ENCODE assay signal across 10 mouse cellular contexts in the genomic region with DNA sequence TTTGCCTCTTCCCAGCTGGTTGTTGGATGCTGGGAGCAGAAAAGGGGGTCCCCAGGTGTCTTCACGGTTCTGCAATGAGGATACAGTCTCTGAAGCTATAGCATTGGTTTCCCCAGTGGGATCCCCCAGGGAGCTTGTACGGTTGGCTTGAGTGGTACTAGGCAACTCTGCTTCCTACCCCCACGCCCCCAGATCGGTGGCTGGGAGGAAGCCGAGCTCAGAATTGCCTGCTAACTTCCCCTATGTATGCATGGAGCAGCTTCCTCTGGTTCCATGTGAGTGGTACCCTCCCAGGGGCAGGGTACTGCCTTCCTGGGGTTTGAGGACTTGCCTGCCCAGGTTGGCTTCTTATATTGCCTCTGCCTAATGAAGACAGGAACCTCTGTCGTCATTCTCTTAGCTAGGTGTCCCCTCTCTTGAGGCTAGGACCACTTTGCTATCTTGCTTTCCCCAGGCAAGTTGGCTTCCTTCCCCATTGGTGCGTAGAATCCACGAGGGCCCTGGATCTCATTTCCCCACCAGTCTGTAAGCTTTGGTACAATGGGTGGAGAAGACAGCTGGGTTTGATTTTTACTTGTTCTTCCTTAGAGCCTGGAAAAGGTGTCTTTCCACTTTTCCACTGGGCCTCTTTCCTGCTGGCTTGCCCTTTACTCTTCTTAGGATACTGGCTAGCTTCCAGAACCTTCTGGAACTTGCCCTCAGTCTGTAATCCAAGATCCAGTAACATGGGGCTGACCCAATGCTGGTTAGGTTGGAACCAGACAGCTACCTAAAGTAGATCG. TPM values are rescaled to one million over a fixed set of nuclear protein-coding genes. Genes with fewer than 3 reads are reported as not detected.
DNase-seq lines count a peak whose midpoint lies in the region; ATAC-seq and TF ChIP-seq lines count a peak whose summit lies in the region.
"Had no signal": no experiment of that assay in that cellular context is flagged by ENCODE, and none has a peak within 500 bp of the region (broad histone marks: within the 10 kb centered on the region; RNA-seq: fewer than 3 reads in every experiment).

No protein-coding gene starts in this region.

- H3K27me3 ChIP-seq in liver, adult 2 months (ENCODE audit: control insufficient read depth, insufficient read depth, low read length) = no peaks in the 10 kb centered on the region
- 0 out of 2 replicates have a peak, but pooled peaks cover 4% of the 10 kb centered on the region for H3K27me3 ChIP-seq in liver, embryonic 12.5 days (replicated peaks)
- no peaks in the 10 kb centered on the region for H3K27me3 ChIP-seq in intestine, embryonic 16.5 days (replicated peaks; ENCODE audit: control insufficient read depth, insufficient read depth, low read length)
- H3K27me3 ChIP-seq: stomach, embryonic 15.5 days had no signal

- TF ChIP-seq CTCF in liver, adult 2 months (IDR thresholded peaks at IDR 0.05; ENCODE audit: low read depth, low read length) = no peak

- peaks cover 27% of the 10 kb centered on the region for H3K4me1 ChIP-seq in liver, adult 2 months (ENCODE audit: control insufficient read depth, insufficient read depth, low read length)
- H3K4me1 ChIP-seq in liver, embryonic 12.5 days = peaks cover 56% of the 10 kb centered on the region
- H3K4me1 ChIP-seq in intestine, embryonic 16.5 days (ENCODE audit: control insufficient read depth, insufficient read depth, low read length) = peaks cover 33% of the 10 kb centered on the region

- H3K9me3 ChIP-seq in liver, embryonic 12.5 days (replicated peaks) = no peaks in the 10 kb centered on the region
- H3K9me3 ChIP-seq in intestine, embryonic 16.5 days (ENCODE audit: control insufficient read depth, low read length) = no peaks in the 10 kb centered on the region
- H3K9me3 ChIP-seq: stomach, embryonic 15.5 days had no signal

- peak; percentile 48 to 54 for DNase-seq in cerebellum, postnatal 10 days
- DNase-seq in cerebellum, adult 18-20 months = no peak
- peak; percentile 81 for DNase-seq in liver, adult 2 months (ENCODE audit: extremely low read depth, low read depth, low spot score)
- DNase-seq in cerebellum, postnatal 25 days = peak; percentile 21 to 25
- no peak for DNase-seq in right cerebral cortex, adult 18-20 months

- H3K4me2 ChIP-seq in liver, embryonic 12.5 days = no peak overlapping the region
- H3K4me2 ChIP-seq in intestine, embryonic 16.5 days (ENCODE audit: low read depth, low read length) = no peak overlapping the region
- H3K4me2 ChIP-seq: stomach, embryonic 15.5 days had no signal

- no peak overlapping the region for H3K4me3 ChIP-seq in liver, adult 2 months (ENCODE audit: insufficient read depth, low read depth, low read length)
- no peak overlapping the region for H3K4me3 ChIP-seq in liver, embryonic 12.5 days
- H3K4me3 ChIP-seq in macrophage (ENCODE audit: inconsistent target) = no peak overlapping the region
- H3K4me3 ChIP-seq in intestine, embryonic 16.5 days (ENCODE audit: low read length) = no peak overlapping the region
- H3K4me3 ChIP-seq: stomach, embryonic 15.5 days had no signal

- TF ChIP-seq POLR2A in liver, adult 2 months (IDR thresholded peaks at IDR 0.05; ENCODE audit: extremely low read depth, insufficient read depth, low read length) = no peak

- ATAC-seq in liver, embryonic 12.5 days = no peak
- no peak for ATAC-seq in intestine, embryonic 16.5 days

- WGBS in liver, adult 2 months = 61% methylated on average over 9 of the region's 9 CpGs
- 36% methylated on average over 9 of the region's 9 CpGs for WGBS in liver, embryonic 12.5 days (ENCODE audit: insufficient replicate concordance)
- 17% methylated on average over 9 of the region's 9 CpGs for WGBS in macrophage (ENCODE audit: missing documents)
- WGBS in intestine, embryonic 16.5 days = 74% methylated on average over 9 of the region's 9 CpGs

- no peaks in the 10 kb centered on the region; the same call in 1 of the 2 replicates for H3K36me3 ChIP-seq in liver, adult 2 months (ENCODE audit: control insufficient read depth, insufficient read depth, low read length)
- peaks cover 22% of the 10 kb centered on the region for H3K36me3 ChIP-seq in liver, embryonic 12.5 days
- no peaks in the 10 kb centered on the region for H3K36me3 ChIP-seq in macrophage (ENCODE audit: inconsistent target)
- H3K36me3 ChIP-seq in intestine, embryonic 16.5 days (ENCODE audit: control insufficient read depth, insufficient read depth, low read length) = peaks cover 2% of the 10 kb centered on the region; the same call in 1 of the 2 replicates

- H3K27ac ChIP-seq in liver, adult 2 months (replicated peaks; ENCODE audit: insufficient read depth, low read depth, low read length) = peak overlapping the region; percentile 32; the same call in 1 of the 2 replicates
- no peak overlapping the region for H3K27ac ChIP-seq in liver, embryonic 12.5 days
- H3K27ac ChIP-seq in macrophage = peak overlapping the region; percentile 47
- H3K27ac ChIP-seq in intestine, embryonic 16.5 days (ENCODE audit: low read length) = no peak overlapping the region
- H3K27ac ChIP-seq: stomach, embryonic 15.5 days had no signal

- H3K79me2 ChIP-seq in liver, adult 2 months (ENCODE audit: control insufficient read depth, insufficient read depth, low read length) = no peaks in the 10 kb centered on the region
- no peaks in the 10 kb centered on the region for H3K79me2 ChIP-seq in macrophage (ENCODE audit: inconsistent target)

- no peak overlapping the region for H3K9ac ChIP-seq in liver, adult 2 months (ENCODE audit: low read depth, low read length)
- no peak overlapping the region for H3K9ac ChIP-seq in liver, embryonic 12.5 days
- no peak overlapping the region for H3K9ac ChIP-seq in intestine, embryonic 16.5 days (ENCODE audit: low read depth, low read length)
- H3K9ac ChIP-seq: stomach, embryonic 15.5 days had no signal

RNA-seq across cellular contexts. Expression of gene Bcl9l, which starts 29.5 kb away (rescaled TPM):
- 5.4 and 5.9 TPM in 2 replicates for total RNA-seq in liver, adult 2 months (2014; rRNA removed)
- polyA plus RNA-seq in liver, adult 2 months (2012; rRNA removed) = 26.0 and 27.9 TPM in 2 replicates
- 2.5 and 2.7 TPM in 2 replicates for polyA plus RNA-seq in liver, embryonic 12.5 days (2016; fragmentation: Nextera tagmentation; extraction: Ambion mirVana)
- total RNA-seq in macrophage (2018; cell fraction: chromatin; rRNA removed) = 10 to 100 TPM in 16 of 26 experiments, 1 to 10 TPM in 8, under 1 TPM in 2; 0.56 to 30.1 (median 12.5) TPM
- 10 to 100 TPM in 11 of 26 experiments, 1 to 10 TPM in 15; 3.7 to 16.4 (median 9.2) TPM for total RNA-seq in macrophage (2018; cell fraction: cytosol; rRNA removed)
- 10 to 100 TPM in 16 of 26 experiments, 1 to 10 TPM in 10; 3.5 to 23.9 (median 13.3) TPM for total RNA-seq in macrophage (2018; cell fraction: nucleus; rRNA removed)
- 5.3 to 6.6 TPM (median 6.0 TPM) in 3 replicates for polyA plus RNA-seq in macrophage (2018)
- polyA plus RNA-seq in intestine, embryonic 16.5 days (2015; fragmentation: Nextera tagmentation; extraction: Ambion mirVana) = 5.1 and 5.9 TPM in 2 replicates

RNA-seq across cellular contexts. Expression of gene Cxcr5, which starts 49.6 kb away (rescaled TPM):
- 0.18 and 0.20 TPM in 2 replicates for total RNA-seq in liver, adult 2 months (2014; rRNA removed)
- 0.24 and 1.4 TPM in 2 replicates for polyA plus RNA-seq in liver, adult 2 months (2012; rRNA removed)
- polyA plus RNA-seq in liver, embryonic 12.5 days (2016; fragmentation: Nextera tagmentation; extraction: Ambion mirVana) = 0.05 TPM in 1 of 2 replicates, not detected in the other
- total RNA-seq in macrophage (2018; cell fraction: chromatin; rRNA removed) = not detected
- under 1 TPM in 13 of 26 experiments, not detected in 13; 0.03 to 0.39 (median 0.07) TPM for total RNA-seq in macrophage (2018; cell fraction: cytosol; rRNA removed)
- total RNA-seq in macrophage (2018; cell fraction: nucleus; rRNA removed) = under 1 TPM in 3 of 26 experiments, not detected in 23; 0.17 to 0.29 (median 0.21) TPM
- polyA plus RNA-seq in macrophage (2018) = 0.09 TPM in 1 of 3 replicates, not detected in the others
- polyA plus RNA-seq in intestine, embryonic 16.5 days (2015; fragmentation: Nextera tagmentation; extraction: Ambion mirVana) = 1.1 TPM in 2 replicates
- total RNA-seq: left cerebral cortex, postnatal 10 days had no signal

RNA-seq across cellular contexts. Expression of gene Upk2, which starts 57.4 kb away (rescaled TPM):
- not detected in 2 replicates for total RNA-seq in liver, adult 2 months (2014; rRNA removed)
- not detected in 2 replicates for polyA plus RNA-seq in liver, adult 2 months (2012; rRNA removed)
- not detected in 2 replicates for polyA plus RNA-seq in liver, embryonic 12.5 days (2016; fragmentation: Nextera tagmentation; extraction: Ambion mirVana)
- not detected for total RNA-seq in macrophage (2018; cell fraction: chromatin; rRNA removed)
- total RNA-seq in macrophage (2018; cell fraction: cytosol; rRNA removed) = not detected
- not detected for total RNA-seq in macrophage (2018; cell fraction: nucleus; rRNA removed)
- polyA plus RNA-seq in macrophage (2018) = not detected in 3 replicates
- polyA plus RNA-seq in intestine, embryonic 16.5 days (2015; fragmentation: Nextera tagmentation; extraction: Ambion mirVana) = 0.61 and 0.80 TPM in 2 replicates
- total RNA-seq: left cerebral cortex, postnatal 10 days had no signal

Comparison
In these comparisons a context has a peak if more than half of its experiments do, and no peak if none do; other contexts are left out.
1. DNase-seq: peak in cerebellum, postnatal 10 days (2 of 2), liver, adult 2 months (single experiment) and cerebellum, postnatal 25 days (2 of 2); none in cerebellum, adult 18-20 months (0 of 2) and right cerebral cortex, adult 18-20 months (single experiment).
2. H3K27ac ChIP-seq: peak in liver, adult 2 months (single experiment) and macrophage (single experiment); none in liver, embryonic 12.5 days (single experiment) and intestine, embryonic 16.5 days (single experiment).